Mouse (Mus musculus) kidney, adult 2 months (tissue): Measurements from ENCODE around the gene 6430550D23Rik. TPM values are rescaled to one million over a fixed set of nuclear protein-coding genes. Genes with fewer than 3 reads are reported as not detected.

Source experiments
- DNase-seq: peaks from one replicate; pipeline ENCODE4 v3.0.0; 2021
- H3K27ac ChIP-seq: fragments of 200-500 bp; 2 replicates; pipeline ENCODE4 v1.5.1; 2012; ENCODE audit warnings: low read depth, low read length, control low read depth, inconsistent platforms; ENCODE audit not compliant: insufficient read depth
- H3K27me3 ChIP-seq: fragments of 200-500 bp; replicated peaks from 2 replicates; pipeline ENCODE4 v1.6.1; 2012; ENCODE audit warnings: mild to moderate bottlenecking, moderate library complexity, low read length, inconsistent platforms; ENCODE audit not compliant: control insufficient read depth, insufficient read depth
- H3K36me3 ChIP-seq: fragments of 200-500 bp; 2 replicates; pipeline ENCODE4 v1.6.1; 2012; ENCODE audit warnings: mild to moderate bottlenecking, moderate library complexity, low read length, inconsistent platforms; ENCODE audit not compliant: control insufficient read depth, insufficient read depth
- H3K4me1 ChIP-seq: fragments of 200-500 bp; 2 replicates; pipeline ENCODE4 v1.6.1; 2011; ENCODE audit warnings: low read length; ENCODE audit not compliant: control insufficient read depth, insufficient read depth
- H3K4me3 ChIP-seq: fragments of 200-500 bp; 2 replicates; pipeline ENCODE4 v1.5.1; 2011; ENCODE audit warnings: mild to moderate bottlenecking, low read depth, low read length, control low read depth; ENCODE audit not compliant: insufficient read depth
- CTCF ChIP-seq: fragments of 200-500 bp; conservative IDR thresholded peaks from 2 replicates; pipeline ENCODE4 v1.5.1; 2011; ENCODE audit warnings: low read depth, mild to moderate bottlenecking, control low read depth, low read length, moderate library complexity, mixed read lengths; ENCODE audit not compliant: insufficient read depth, insufficient read length
- POLR2A ChIP-seq: fragments of 200-500 bp; IDR thresholded peaks from one replicate; pipeline ENCODE4 v1.6.1; 2011; ENCODE audit warnings: low read depth, low read length, control low read depth
- WGBS: fragments of 180-500 bp; shearing (Covaris S2); methylation state at CpG from one replicate; pipeline ENCODE4 v1.1.7; 2018; 5-methylcytosine and 5-hydroxymethylcytosine counted together
- polyA plus RNA-seq: library from polyadenylated mRNA; depleted of rRNA; stranded (reverse); fragments of >200 nt; gene quantifications from 2 replicates; pipeline ENCODE4 v1.2.3, GENCODE M21; 2012

6430550D23Rik gene
- polyA plus RNA-seq, 1 experiment = 2.6 TPM

DNA sequence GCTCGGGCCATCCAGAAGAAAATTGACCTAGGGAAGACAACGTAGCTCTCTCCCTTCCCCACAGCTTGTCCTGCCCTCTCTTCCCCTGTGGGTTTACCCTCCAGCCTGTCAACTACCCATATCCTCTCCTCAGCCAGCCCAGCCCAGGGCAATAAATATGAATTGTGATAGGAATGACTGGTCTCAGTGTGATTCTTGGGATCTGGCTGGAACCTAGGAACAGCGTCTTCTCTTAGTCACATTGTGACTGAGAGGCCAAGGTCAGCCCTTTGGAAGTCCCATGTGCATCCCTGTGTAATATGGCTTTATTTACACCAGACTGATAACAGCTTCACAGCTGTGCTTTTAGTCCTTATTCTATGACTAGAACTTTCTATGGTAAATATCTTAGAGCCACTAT is 10.3 kb upstream of the 6430550D23Rik start:
- WGBS = 67% methylated on average over 3 of the region's 3 CpGs
- Histone ChIP-seq H3K4me1 (no peaks in the 10 kb centered on the region), H3K36me3 (no peaks in the 10 kb centered on the region; the same call in none of the 2 replicates), H3K27me3 (no peaks in the 10 kb centered on the region), H3K27ac (no peak overlapping the region), H3K4me3 (no peak overlapping the region)
- DNase-seq = no peak
- TF ChIP-seq POLR2A (no peak), CTCF (no peak)

DNA sequence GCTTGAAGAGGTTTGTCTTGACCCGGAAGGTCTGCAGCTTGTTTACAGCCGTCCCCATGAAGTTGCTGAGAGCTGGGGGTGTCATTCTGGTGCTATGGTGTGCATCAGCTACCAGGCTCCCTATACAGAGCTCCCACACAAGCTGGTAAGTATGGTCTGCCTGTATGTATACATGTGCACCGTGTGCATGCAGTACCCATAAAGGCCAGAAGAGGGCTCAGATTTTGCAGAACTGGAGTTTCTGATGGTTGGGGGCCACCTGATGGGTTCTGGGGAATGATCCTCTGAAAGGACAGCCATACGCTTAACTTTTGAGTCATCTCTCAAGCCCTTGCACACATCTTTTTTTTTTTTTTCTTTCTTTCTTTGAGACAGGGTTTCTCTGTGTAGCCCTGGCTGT is 2.4 kb downstream of the 6430550D23Rik start:
- TF ChIP-seq CTCF = 0 out of 2 replicates have a peak, but pooled peaks have one; percentile 19
- no peak for TF ChIP-seq POLR2A

DNA sequence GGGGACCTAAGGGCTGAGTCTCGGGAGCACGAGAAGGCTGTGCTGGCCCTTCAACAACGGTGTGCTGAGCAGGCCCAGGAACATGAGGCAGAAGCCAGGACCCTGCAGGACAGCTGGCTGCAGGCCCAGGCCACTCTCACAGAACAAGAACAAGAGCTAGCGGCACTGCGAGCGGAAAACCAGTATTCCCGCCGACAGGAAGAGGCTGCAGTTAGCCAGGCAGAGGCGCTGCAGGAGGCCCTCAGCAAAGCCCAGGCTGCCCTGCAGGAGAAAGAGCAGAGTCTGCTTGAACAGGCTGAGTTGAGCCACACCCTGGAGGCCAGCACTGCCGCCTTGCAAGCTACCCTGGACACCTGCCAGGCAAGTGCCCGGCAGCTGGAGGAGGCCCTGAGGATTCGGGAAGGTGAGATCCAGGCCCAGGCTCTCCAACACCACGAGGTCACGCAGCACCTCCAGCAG is 15.9 kb downstream of the 6430550D23Rik start:
- peak; percentile 84 for DNase-seq
- Histone ChIP-seq H3K36me3 (no peaks in the 10 kb centered on the region; the same call in 1 of the 2 replicates), H3K27me3 (no peaks in the 10 kb centered on the region), H3K4me1 (no peaks in the 10 kb centered on the region), H3K4me3 (no peak overlapping the region), H3K27ac (no peak overlapping the region)
- 55% methylated on average over 14 of the region's 14 CpGs for WGBS
- TF ChIP-seq CTCF (no peak), POLR2A (no peak)

More for the DNA sequence above, 2.4 kb downstream of the 6430550D23Rik start:
- DNase-seq = no peak
- Histone ChIP-seq H3K27me3 (no peaks in the 10 kb centered on the region), H3K36me3 (no peaks in the 10 kb centered on the region), H3K27ac (no peak overlapping the region), H3K4me1 (no peaks in the 10 kb centered on the region; the same call in 1 of the 2 replicates), H3K4me3 (no peak overlapping the region)
- WGBS = 93% methylated on average over 4 of the region's 4 CpGs

DNA sequence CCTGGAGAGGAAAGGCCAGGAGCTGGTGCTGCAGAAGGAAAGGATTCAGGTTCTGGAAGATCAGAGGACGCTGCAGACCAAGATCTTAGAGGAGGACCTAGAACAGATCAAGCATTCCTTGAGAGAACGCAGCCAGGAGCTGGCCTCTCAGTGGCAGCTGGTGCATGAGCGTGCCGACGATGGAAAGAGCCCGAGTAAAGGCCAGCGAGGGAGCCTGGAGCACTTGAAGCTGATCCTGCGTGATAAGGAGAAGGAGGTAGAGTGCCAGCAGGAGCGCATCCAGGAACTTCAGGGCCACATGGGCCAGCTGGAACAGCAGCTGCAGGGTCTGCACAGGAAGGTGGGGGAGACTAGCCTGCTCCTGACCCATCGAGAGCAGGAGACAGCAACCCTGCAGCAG is 16.6 kb downstream of the 6430550D23Rik start:
- H3K4me3 ChIP-seq = no peak overlapping the region
- no peaks in the 10 kb centered on the region for H3K27me3 ChIP-seq
- H3K36me3 ChIP-seq = no peaks in the 10 kb centered on the region; the same call in 1 of the 2 replicates
- 90% methylated on average over 10 of the region's 10 CpGs for WGBS
- H3K27ac ChIP-seq = no peak overlapping the region
- no peak for DNase-seq
- TF ChIP-seq POLR2A = no peak
- TF ChIP-seq CTCF = no peak
- H3K4me1 ChIP-seq = no peaks in the 10 kb centered on the region

DNA sequence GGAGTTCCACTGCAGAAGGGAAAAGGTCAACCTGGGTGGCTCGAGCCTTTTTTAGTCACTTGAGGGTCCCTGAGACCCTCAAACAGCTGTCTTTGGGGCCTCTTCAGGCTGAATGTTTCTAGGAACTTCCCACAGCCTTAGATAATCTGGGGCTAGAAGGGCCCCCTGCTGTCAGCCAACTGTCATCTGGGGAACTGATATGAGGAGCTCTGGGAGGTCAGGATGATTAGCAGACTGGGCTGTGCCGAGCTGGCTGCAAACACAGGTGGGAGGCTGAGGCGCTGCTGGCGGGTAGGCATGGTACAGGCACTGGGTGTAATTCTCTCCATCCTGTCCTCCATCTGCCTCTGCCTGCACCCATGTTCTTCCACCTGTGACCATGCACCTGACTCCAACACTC is 18.7 kb downstream of the 6430550D23Rik start:
- Histone ChIP-seq H3K4me1 (no peaks in the 10 kb centered on the region), H3K36me3 (no peaks in the 10 kb centered on the region), H3K27me3 (no peaks in the 10 kb centered on the region), H3K4me3 (no peak overlapping the region), H3K27ac (no peak overlapping the region)
- WGBS = 72% methylated on average over 4 of the region's 4 CpGs
- TF ChIP-seq CTCF = no peak
- TF ChIP-seq POLR2A = no peak
- no peak for DNase-seq

DNA sequence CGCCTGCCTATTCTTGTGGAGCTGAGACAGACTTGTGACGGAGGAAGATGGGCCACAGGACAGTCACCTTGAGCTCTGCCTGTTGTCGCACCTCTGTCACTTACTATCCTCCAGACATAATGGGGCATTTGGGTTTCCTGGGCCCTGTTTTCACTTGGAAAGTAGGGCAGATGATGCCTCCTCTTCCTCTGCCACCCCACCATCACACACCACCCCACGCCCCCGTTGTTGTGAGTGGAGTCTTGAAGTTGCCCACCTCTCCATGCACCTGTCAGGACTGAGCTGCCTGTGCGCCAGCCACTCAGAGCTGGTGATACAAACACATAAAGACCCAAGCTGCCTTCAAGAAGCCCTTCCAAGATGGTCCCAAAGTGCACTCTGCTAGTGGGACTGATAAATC is 20.6 kb downstream of the 6430550D23Rik start:
- H3K27ac ChIP-seq = no peak overlapping the region
- H3K36me3 ChIP-seq = 0 out of 2 replicates have a peak, but pooled peaks cover 2% of the 10 kb centered on the region
- TF ChIP-seq POLR2A (no peak), CTCF (no peak)
- H3K27me3 ChIP-seq = no peaks in the 10 kb centered on the region
- H3K4me3 ChIP-seq = no peak overlapping the region
- no peaks in the 10 kb centered on the region for H3K4me1 ChIP-seq
- WGBS = 95% methylated on average over 6 of the region's 6 CpGs
- no peak for DNase-seq

DNA sequence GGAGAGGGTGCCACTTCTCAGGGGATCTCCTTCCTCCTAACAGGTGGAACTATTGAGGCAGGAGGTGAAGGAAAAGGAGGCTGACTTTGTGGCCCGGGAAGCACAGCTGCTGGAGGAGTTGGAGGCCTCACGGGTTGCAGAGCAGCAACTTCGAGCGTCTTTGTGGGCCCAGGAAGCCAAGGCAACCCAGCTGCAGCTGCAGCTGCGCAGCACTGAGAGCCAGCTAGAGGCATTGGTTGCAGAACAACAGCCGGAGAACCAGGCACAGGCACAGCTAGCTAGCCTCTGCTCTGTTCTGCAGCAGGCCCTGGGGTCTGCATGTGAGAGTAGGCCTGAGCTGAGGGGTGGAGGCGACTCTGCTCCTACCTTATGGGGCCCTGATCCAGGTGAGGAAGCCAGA is 22.0 kb downstream of the 6430550D23Rik start:
- TF ChIP-seq POLR2A (no peak), CTCF (no peak)
- H3K36me3 ChIP-seq = 0 out of 2 replicates have a peak, but pooled peaks cover 2% of the 10 kb centered on the region
- H3K27me3 ChIP-seq = no peaks in the 10 kb centered on the region
- 95% methylated on average over 7 of the region's 7 CpGs for WGBS
- no peak overlapping the region for H3K27ac ChIP-seq
- no peak overlapping the region for H3K4me3 ChIP-seq
- no peaks in the 10 kb centered on the region for H3K4me1 ChIP-seq
- DNase-seq = no peak
